Mouse (Mus musculus) bone marrow, adult 2 months (tissue): Measurements from ENCODE around the gene Gm10721.
"Not testable (repeated sequence)": the region's sequence is repeated elsewhere in the genome, so short reads cannot be mapped to it uniquely, and the experiment has no call there.

Experiments used
- CTCF ChIP-seq: fragments of 200-500 bp; IDR thresholded peaks from 2 replicates; pipeline ENCODE4 v1.5.1; 2011; ENCODE audit warnings: low read length, control low read depth; ENCODE audit not compliant: control insufficient read depth, insufficient read depth
- POLR2A ChIP-seq: fragments of 200-500 bp; IDR thresholded peaks from 2 replicates; pipeline ENCODE4 v1.6.1; 2011; ENCODE audit warnings: low read depth, mild to moderate bottlenecking, control low read depth, low read length, borderline replicate concordance; ENCODE audit not compliant: control insufficient read depth

DNA sequence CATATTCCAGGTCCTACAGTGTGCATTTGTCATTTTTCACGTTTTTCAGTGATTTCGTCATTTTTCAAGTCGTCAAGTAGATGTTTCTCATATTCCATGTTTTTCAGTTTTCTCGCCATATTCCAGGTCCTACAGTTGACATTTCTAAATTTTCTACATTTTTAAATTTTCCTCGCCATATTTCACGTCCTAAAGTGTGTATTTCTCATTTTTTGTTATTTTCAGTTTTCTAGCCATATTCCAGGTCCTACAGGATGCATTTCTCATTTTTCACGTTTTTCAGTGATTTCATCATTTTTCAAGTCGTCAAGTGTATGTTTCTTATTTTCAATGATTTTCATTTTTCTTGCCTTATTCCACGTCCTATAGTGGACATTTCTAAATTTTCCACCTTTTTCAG, 13.8 kb downstream of the Gm10721 start:
- TF ChIP-seq POLR2A, CTCF: not testable (repeated sequence)
